Mouse (Mus musculus) c-Kit-negative CD71-positive TER-119-positive erythroid progenitor cells, embryonic 14.5 days (primary cell): ENCODE results near the gene Zmynd10.

Experiments
- DNase-seq: peaks from one replicate; pipeline ENCODE4 v3.0.0-alpha.2; 2013; ENCODE audit warnings: low read depth, low spot score

Zmynd10 gene

DNA sequence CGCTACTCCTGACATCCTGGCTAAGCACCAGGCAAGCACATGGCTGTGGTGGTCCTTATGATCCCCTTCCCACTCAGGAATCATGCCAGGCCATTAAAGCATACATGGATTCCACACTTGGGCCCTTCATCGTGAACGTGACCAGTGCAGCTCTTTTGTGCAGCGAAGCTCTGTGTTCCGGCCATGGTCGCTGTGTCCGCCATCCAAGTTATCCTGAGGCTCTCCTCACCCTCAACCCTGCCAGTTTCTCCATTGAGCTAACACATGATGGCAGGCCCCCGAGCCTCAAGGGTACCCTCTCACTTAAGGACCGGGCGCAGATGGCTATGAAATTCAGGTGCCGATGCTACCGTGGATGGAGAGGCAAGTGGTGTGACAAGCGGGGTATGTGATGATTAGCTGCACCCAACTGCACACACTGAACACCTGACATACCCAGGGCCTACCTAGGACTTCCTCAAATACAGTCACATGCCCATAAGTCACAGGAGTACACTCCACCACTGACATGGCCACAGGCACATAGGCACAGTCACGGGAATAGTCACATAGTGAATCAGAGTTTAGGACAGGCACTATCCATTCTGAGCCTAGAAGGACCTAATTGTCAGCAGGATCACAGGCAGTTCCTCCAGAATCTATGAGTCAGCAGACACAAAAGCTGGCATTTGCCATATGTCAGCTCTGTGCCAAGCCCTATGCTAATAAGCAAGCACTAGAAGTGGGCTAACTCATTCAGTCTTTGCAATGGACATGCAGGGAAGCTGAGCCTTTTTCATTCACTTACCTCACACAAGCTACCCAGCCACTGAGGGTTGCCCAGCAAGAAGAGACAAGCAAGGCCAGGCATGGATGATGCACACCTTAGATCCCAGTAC is 32.2 kb downstream of the Zmynd10 start:
- DNase-seq: no peak

- DNase-seq: peak; percentile 81
Observed at GRCm38 (mm10) chr9:107580501-107581317, 33.6 kb downstream of the Zmynd10 start, which contains the start of gene Hyal3. Hyal3 (plus strand) TSS chr9:107580818.

GRCm38 (mm10) chr9:107581584-107581983 is 34.5 kb downstream of the Zmynd10 start:
- DNase-seq: no peak

DNA sequence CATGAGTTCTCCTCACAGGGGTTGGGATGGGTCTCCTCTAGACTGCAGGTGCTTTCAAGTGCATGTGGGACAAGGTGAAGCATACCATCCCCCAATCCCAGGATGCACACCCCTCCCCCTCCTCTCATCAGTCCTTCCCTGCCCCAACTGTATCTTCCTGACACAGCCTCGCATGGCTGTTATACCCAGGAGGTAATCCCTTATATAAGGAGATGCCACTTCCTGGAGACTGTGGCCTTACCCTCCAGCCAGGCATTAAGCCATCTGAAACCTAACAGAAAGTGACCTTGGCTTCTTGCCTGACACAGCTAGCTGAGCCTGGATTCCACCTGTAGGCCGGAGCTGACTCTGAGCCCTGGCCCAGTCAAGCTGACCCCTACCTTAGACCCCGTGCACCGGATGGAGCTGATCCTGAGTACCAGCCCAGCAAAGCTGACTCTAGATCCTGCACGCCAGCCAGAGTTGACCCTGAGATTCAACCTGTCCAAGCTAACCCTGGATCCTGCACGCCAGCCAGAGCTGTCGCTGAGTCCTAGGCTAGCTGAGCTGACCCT is 35.5 kb downstream of the Zmynd10 start:
- no peak for DNase-seq

DNA sequence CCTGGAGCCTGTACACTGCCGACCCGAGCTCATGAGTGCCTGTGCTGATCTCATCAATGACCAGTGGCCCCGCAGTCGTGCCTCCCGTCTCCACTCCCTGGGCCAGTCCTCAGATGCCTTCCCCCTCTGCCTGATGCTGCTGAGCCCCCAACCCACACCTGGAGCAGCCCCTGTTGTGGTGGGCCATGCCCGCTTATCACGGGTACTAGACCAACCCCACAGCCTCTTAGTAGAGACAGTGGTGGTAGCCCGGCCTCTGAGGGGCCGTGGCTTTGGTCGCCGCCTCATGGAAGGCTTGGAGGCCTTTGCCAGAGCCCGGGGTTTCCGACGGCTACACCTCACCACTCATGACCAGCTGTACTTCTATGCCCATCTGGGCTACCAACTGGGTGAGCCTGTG is 36.1 kb downstream of the Zmynd10 start:
- no peak for DNase-seq

GRCm38 (mm10) chr9:107586504-107586903 is 39.4 kb downstream of the Zmynd10 start:
- no peak for DNase-seq

DNA sequence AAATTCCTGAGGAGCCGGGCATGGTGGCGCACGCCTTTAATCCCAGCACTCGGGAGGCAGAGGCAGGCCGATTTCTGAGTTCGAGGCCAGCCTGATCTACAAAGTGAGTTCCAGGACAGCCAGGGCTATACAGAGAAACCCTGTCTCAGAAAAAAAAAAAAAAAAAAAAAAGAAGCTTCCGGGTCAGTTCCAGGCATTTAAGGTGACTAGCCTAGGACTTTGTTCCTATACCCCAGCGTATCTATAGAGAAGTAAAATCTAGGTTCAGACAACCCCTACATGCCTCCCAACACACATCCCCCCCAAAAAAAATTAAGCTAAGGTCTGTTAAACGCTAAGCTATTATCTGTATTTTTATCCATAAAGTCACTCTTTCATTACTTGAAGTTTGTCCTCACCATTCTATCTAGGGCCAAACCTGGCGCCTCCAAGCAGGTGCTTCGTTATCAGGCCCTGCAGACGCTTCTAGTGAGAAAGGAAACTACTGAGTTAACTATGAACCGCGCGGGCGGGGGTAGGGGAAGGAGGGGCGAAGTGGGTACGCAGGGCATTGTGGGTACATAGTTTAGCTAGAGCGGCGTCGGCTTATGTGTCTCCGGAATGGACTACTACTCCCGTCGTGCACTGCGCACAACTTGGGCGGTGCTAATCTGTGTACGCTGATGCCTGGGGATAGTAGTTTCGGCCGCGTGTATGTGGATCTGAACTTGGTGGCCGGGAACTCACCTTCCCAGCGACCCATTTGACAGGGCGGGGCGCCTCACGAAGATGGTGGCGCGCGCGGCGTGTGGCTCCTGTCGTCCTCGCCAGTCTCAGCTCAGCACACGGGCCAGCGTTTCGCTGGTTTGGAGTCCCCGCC is 40.1 kb downstream of the Zmynd10 start, which contains the start of gene Ifrd2:
Ifrd2 (plus strand) TSS at position 669 of the 859 bp plus-strand sequence.
- DNase-seq: peak; percentile 97

GRCm38 (mm10) chr9:107587833-107588639 is 40.9 kb downstream of the Zmynd10 start:
- peak; percentile 74 for DNase-seq

DNA sequence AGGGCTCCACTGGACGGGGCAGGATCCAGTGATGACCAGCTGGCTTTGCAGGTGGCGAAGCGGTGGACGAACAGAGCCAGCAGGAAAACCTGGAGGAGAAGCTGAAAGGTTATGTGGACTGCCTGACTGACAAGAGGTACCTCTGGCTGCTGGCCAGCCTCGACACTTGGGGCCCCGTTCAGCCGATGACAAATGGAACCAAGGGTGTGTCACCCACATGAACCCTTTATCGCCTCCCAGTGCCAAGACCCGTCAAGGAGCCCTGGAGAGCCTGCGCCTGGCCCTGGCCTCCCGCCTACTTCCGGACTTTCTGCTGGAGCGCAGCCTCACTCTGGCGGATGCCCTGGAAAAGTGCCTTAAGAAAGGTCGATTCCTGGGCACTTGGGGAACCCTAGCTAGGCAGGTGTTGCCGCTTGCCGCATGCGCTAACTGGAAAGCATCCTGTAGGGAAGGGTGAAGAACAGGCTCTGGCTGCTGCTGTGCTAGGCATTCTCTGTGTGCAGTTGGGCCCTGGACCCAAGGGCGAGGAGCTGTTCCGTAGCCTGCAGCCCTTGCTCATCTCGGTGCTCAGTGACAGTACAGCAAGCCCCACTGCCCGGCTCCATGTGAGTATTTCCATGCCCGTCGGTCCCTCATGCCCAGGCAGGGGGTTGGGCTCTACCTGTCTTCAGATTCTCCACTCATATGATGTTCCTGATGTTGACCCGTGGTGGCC is 43.1 kb downstream of the Zmynd10 start:
- peak; percentile 54 for DNase-seq

DNA sequence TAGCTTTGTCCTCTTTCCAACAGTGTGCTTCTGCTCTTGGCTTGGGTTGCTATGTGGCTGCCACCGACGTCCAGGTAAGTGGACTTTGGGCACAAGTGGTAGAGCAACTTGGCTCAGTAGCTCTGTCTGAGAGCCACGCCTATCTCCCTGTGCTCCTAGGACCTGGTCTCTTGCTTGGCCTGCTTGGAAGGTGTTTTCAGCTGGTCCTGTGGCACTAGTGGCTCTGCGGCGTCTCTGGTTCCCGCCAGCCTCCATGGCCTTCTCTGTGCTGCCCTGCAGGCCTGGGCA is 43.6 kb downstream of the Zmynd10 start:
- no peak for DNase-seq

- no peak for DNase-seq
Observed at GRCm38 (mm10) chr9:107593101-107593976, 46.2 kb downstream of the Zmynd10 start.

- DNase-seq: no peak
Observed at GRCm38 (mm10) chr9:107594281-107595062, 47.4 kb downstream of the Zmynd10 start.

DNA sequence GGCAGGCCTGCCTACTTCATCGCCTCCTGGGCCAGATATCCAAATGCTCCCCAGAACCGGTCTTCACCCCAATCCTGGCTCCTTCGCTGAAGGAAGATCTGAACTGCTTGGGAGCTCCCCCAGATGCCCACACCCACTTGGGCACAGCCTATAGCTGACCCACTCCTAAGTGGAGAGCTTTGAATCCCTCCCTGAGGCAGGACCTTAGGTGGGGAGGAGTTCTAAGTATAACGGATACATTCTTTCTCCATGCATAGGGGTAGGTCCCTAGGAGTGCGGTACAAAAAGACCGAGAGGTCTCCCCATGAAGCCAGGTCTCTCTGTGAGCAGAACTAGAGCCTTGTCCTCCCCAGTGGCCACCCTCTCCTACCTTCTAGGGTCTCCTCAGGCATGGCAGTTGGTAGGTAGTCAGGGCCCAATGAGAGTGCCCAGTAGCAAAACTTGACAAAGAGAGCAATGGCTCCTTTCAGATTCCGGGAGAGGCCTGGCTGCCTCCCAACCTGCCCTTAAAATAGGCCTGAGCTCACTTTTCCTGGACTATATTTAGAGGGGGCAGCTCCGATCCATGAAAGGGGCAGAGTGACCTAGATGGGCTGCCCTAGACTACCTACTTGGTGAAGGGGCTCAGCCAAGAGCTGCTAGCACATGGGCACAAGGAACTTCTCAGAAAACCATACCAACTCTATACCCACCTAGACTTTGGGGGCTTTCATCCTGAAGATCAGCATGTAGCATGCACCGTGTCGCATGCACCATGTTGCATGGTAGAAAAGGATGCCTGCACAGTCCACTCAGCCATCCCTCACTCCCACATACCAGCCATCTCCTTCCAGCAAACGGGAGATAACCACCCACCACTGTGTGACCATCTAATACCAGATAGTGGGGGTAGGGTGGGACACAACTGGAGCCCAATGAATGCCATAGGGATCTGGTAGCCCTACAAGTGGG is 49.8 kb downstream of the Zmynd10 start:
- no peak for DNase-seq

GRCm38 (mm10) chr9:107598385-107598784 is 51.3 kb downstream of the Zmynd10 start:
- DNase-seq: no peak

DNA sequence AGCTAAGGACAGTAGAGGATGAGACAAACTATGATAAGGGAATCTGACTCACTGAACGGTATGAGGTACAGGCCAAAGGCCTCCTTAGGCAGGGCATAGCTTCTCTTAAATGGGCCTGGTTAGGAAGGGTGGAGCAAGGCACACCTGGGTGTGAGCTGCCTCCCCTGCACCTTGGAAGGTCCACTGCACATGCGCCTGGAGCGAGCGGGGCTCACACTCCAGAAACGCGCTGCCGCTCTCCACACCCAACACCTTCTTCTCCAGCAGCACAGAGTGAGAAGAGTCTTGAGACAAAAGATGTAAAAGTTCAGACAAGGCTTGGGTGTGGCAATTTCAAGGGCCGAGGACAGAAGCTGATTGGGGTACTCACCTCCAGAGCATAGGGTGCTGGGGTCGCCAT is 52.3 kb downstream of the Zmynd10 start:
- DNase-seq: no peak

GRCm38 (mm10) chr9:107599842-107600241 is 52.7 kb downstream of the Zmynd10 start:
- DNase-seq: no peak

DNA sequence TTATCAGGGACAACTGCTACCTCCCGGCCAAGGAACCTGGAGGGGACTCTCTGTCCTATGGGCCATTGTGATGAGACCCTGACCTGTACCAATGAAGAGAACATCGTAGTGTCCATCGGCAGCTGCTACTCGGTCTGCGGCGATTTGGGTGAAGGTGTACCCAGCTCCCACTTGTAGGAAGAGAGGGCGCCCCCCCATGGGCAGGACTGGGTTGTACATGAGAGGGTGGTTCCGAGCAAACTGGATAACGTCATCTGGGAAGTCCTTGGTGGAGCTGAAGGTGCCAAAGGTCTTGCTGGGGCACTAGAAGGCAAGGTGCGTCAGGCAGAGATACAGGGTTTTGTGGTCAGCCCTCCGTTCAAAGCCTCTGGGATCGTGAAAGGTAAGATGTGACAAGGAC is 53.6 kb downstream of the Zmynd10 start:
- no peak for DNase-seq
